Mouse (Mus musculus) liver, embryonic 12.5 days (tissue): ENCODE data around the gene Mrps18a. TPM values are rescaled to one million over a fixed set of nuclear protein-coding genes. Genes with fewer than 3 reads are reported as not detected.

ENCODE experiments used
- ATAC-seq: fragments of 200-750 bp; cut with Nextera tagmentation; 2 replicates; pipeline ENCODE4 v1.8.0; 2017; ENCODE audit warnings: moderate number of reproducible peaks, mild to moderate bottlenecking, moderate library complexity
- H3K27ac ChIP-seq: fragments of 300-500 bp; sonication (generic); 2 replicates; pipeline ENCODE4 v1.5.1; 2016; ENCODE audit warnings: mild to moderate bottlenecking
- H3K27me3 ChIP-seq: fragments of 300-500 bp; sonication (generic); replicated peaks from 2 replicates; pipeline ENCODE4 v1.6.1; 2016; ENCODE audit warnings: mild to moderate bottlenecking, moderate library complexity
- H3K36me3 ChIP-seq: fragments of 300-500 bp; sonication (generic); 2 replicates; pipeline ENCODE4 v1.6.1; 2016; ENCODE audit warnings: mild to moderate bottlenecking, moderate library complexity
- H3K4me1 ChIP-seq: fragments of 300-500 bp; sonication (generic); 2 replicates; pipeline ENCODE4 v1.6.1; 2016
- H3K4me2 ChIP-seq: fragments of 300-500 bp; sonication (generic); 2 replicates; pipeline ENCODE4 v1.6.1; 2016; ENCODE audit warnings: mild to moderate bottlenecking, moderate library complexity
- H3K4me3 ChIP-seq: fragments of 300-500 bp; sonication (generic); 2 replicates; pipeline ENCODE4 v1.5.1; 2016; ENCODE audit warnings: mild to moderate bottlenecking, moderate library complexity
- H3K9ac ChIP-seq: fragments of 300-500 bp; sonication (generic); 2 replicates; pipeline ENCODE4 v1.6.1; 2016; ENCODE audit warnings: mild to moderate bottlenecking, moderate library complexity
- H3K9me3 ChIP-seq: fragments of 300-500 bp; sonication (generic); replicated peaks from 2 replicates; pipeline ENCODE4 v1.6.1; 2016; ENCODE audit warnings: mild to moderate bottlenecking, moderate library complexity
- WGBS: fragments of 180-500 bp; shearing (Covaris S2); methylation state at CpG from one replicate; pipeline ENCODE4 v1.1.7; 2016; ENCODE audit not compliant: insufficient replicate concordance; 5-methylcytosine and 5-hydroxymethylcytosine counted together
- polyA plus RNA-seq: library from polyadenylated mRNA; unstranded; fragments of >200 nt; fragmentation: Nextera tagmentation; extraction: Ambion mirVana; gene quantifications from 2 replicates; pipeline ENCODE4 v1.2.1, GENCODE M21; 2016

The Mrps18a gene
- polyA plus RNA-seq, 1 experiment from 2014 or later: 110 TPM

- Histone ChIP-seq H3K36me3 (no peaks in the 10 kb centered on the region), H3K27ac (no peak overlapping the region), H3K4me2 (no peak overlapping the region), H3K9me3 (no peaks in the 10 kb centered on the region), H3K4me1 (peaks cover 18% of the 10 kb centered on the region), H3K4me3 (no peak overlapping the region), H3K27me3 (peaks cover 3% of the 10 kb centered on the region), H3K9ac (no peak overlapping the region)
- ATAC-seq: no peak
- 58% methylated on average over 2 of the region's 2 CpGs for WGBS
Measured at GRCm38 (mm10) chr17:46079037-46079436, 31.7 kb upstream of the Mrps18a start.

- Histone ChIP-seq H3K4me3 (no peak overlapping the region), H3K9ac (no peak overlapping the region), H3K9me3 (no peaks in the 10 kb centered on the region), H3K27ac (no peak overlapping the region), H3K27me3 (peaks cover 8% of the 10 kb centered on the region), H3K36me3 (no peaks in the 10 kb centered on the region), H3K4me2 (no peak overlapping the region), H3K4me1 (peaks cover 12% of the 10 kb centered on the region; the same call in 1 of the 2 replicates)
- 63% methylated on average over 7 of the region's 7 CpGs for WGBS
- ATAC-seq: no peak
Measured at GRCm38 (mm10) chr17:46080388-46080787, 30.4 kb upstream of the Mrps18a start.

- Histone ChIP-seq H3K4me2 (no peak overlapping the region), H3K36me3 (no peaks in the 10 kb centered on the region), H3K9me3 (no peaks in the 10 kb centered on the region), H3K4me3 (no peak overlapping the region), H3K27me3 (peaks cover 8% of the 10 kb centered on the region), H3K27ac (no peak overlapping the region), H3K4me1 (peaks cover 12% of the 10 kb centered on the region; the same call in 1 of the 2 replicates), H3K9ac (no peak overlapping the region)
- WGBS: 43% methylated on average over 5 of the region's 5 CpGs
- peak; percentile 30; the same call in 1 of the 2 replicates for ATAC-seq
Measured at GRCm38 (mm10) chr17:46081042-46081441, 29.7 kb upstream of the Mrps18a start.

- Histone ChIP-seq H3K4me1 (peaks cover 18% of the 10 kb centered on the region; the same call in 1 of the 2 replicates), H3K27ac (no peak overlapping the region), H3K27me3 (peaks cover 8% of the 10 kb centered on the region), H3K4me3 (no peak overlapping the region), H3K36me3 (no peaks in the 10 kb centered on the region), H3K4me2 (no peak overlapping the region), H3K9me3 (no peaks in the 10 kb centered on the region), H3K9ac (no peak overlapping the region)
- no peak for ATAC-seq
- WGBS: 40% methylated on average over 7 of the region's 7 CpGs
Measured at GRCm38 (mm10) chr17:46081657-46082056, 29.1 kb upstream of the Mrps18a start.

GRCm38 (mm10) chr17:46083381-46083780 is 27.4 kb upstream of the Mrps18a start:
- ATAC-seq: no peak
- 58% methylated on average over 3 of the region's 3 CpGs for WGBS
- Histone ChIP-seq H3K9me3 (no peaks in the 10 kb centered on the region), H3K9ac (no peak overlapping the region), H3K4me3 (no peak overlapping the region), H3K27me3 (peaks cover 8% of the 10 kb centered on the region), H3K4me1 (peaks cover 21% of the 10 kb centered on the region; the same call in 1 of the 2 replicates), H3K36me3 (no peaks in the 10 kb centered on the region), H3K4me2 (no peak overlapping the region), H3K27ac (no peak overlapping the region)

- H3K4me3 ChIP-seq: no peak overlapping the region
- WGBS: 18% methylated on average over 10 of the region's 10 CpGs
- H3K9ac ChIP-seq: no peak overlapping the region
- ATAC-seq: peak; percentile 51; the same call in 1 of the 2 replicates
- peaks cover 8% of the 10 kb centered on the region for H3K27me3 ChIP-seq
- H3K4me2 ChIP-seq: peak overlapping the region; percentile 37
- peaks cover 21% of the 10 kb centered on the region; the same call in 1 of the 2 replicates for H3K4me1 ChIP-seq
- no peaks in the 10 kb centered on the region for H3K9me3 ChIP-seq
- H3K27ac ChIP-seq: peak overlapping the region; percentile 49; the same call in 1 of the 2 replicates
- no peaks in the 10 kb centered on the region for H3K36me3 ChIP-seq
Measured at GRCm38 (mm10) chr17:46084091-46084501, 26.7 kb upstream of the Mrps18a start.

- H3K9me3 ChIP-seq: no peaks in the 10 kb centered on the region
Measured at GRCm38 (mm10) chr17:46086341-46086870, 24.4 kb upstream of the Mrps18a start.

GRCm38 (mm10) chr17:46091351-46091750 is 19.4 kb upstream of the Mrps18a start:
- H3K36me3 ChIP-seq: no peaks in the 10 kb centered on the region
- no peak overlapping the region for H3K4me3 ChIP-seq
- 68% methylated on average over 1 of the region's 1 CpGs for WGBS
- H3K9me3 ChIP-seq: no peaks in the 10 kb centered on the region
- no peak overlapping the region for H3K4me2 ChIP-seq
- ATAC-seq: no peak
- peaks cover 6% of the 10 kb centered on the region; the same call in 1 of the 2 replicates for H3K4me1 ChIP-seq
- H3K27ac ChIP-seq: no peak overlapping the region
- peaks cover 21% of the 10 kb centered on the region for H3K27me3 ChIP-seq
- no peak overlapping the region for H3K9ac ChIP-seq

More at GRCm38 (mm10) chr17:46086341-46086870, 24.4 kb upstream of the Mrps18a start:
- Histone ChIP-seq H3K4me1 (peaks cover 21% of the 10 kb centered on the region; the same call in 1 of the 2 replicates), H3K27me3 (peaks cover 8% of the 10 kb centered on the region), H3K4me2 (no peak overlapping the region), H3K27ac (no peak overlapping the region), H3K36me3 (no peaks in the 10 kb centered on the region), H3K4me3 (no peak overlapping the region), H3K9ac (no peak overlapping the region)
- 48% methylated on average over 17 of the region's 17 CpGs for WGBS
- no peak for ATAC-seq

- Histone ChIP-seq H3K27ac (no peak overlapping the region), H3K4me3 (no peak overlapping the region), H3K36me3 (no peaks in the 10 kb centered on the region), H3K4me1 (peaks cover under 1% of the 10 kb centered on the region; the same call in 1 of the 2 replicates), H3K27me3 (peaks cover 27% of the 10 kb centered on the region), H3K4me2 (no peak overlapping the region), H3K9me3 (no peaks in the 10 kb centered on the region), H3K9ac (no peak overlapping the region)
- no peak for ATAC-seq
- WGBS: 75% methylated on average over 14 of the region's 14 CpGs
Measured at GRCm38 (mm10) chr17:46091899-46092298, 18.9 kb upstream of the Mrps18a start.

- no peak overlapping the region for H3K4me3 ChIP-seq
- H3K4me1 ChIP-seq: 0 out of 2 replicates have a peak, but pooled peaks cover 7% of the 10 kb centered on the region
- peaks cover 23% of the 10 kb centered on the region for H3K27me3 ChIP-seq
- WGBS: 46% methylated on average over 8 of the region's 8 CpGs
- no peak overlapping the region for H3K4me2 ChIP-seq
- no peaks in the 10 kb centered on the region for H3K9me3 ChIP-seq
- no peak overlapping the region for H3K27ac ChIP-seq
- H3K9ac ChIP-seq: no peak overlapping the region
- ATAC-seq: no peak
- no peaks in the 10 kb centered on the region for H3K36me3 ChIP-seq
Measured at GRCm38 (mm10) chr17:46098525-46098924, 12.3 kb upstream of the Mrps18a start.

GRCm38 (mm10) chr17:46101906-46102305 is 8.9 kb upstream of the Mrps18a start:
- Histone ChIP-seq H3K9me3 (no peaks in the 10 kb centered on the region), H3K4me1 (0 out of 2 replicates have a peak, but pooled peaks cover 7% of the 10 kb centered on the region), H3K27ac (no peak overlapping the region), H3K27me3 (peaks cover 10% of the 10 kb centered on the region; the same call in 1 of the 2 replicates), H3K9ac (no peak overlapping the region), H3K4me3 (no peak overlapping the region), H3K36me3 (no peaks in the 10 kb centered on the region), H3K4me2 (no peak overlapping the region)
- 77% methylated on average over 9 of the region's 9 CpGs for WGBS
- no peak for ATAC-seq

GRCm38 (mm10) chr17:46102608-46103159 is 8.1 kb upstream of the Mrps18a start:
- no peak overlapping the region for H3K27ac ChIP-seq
- H3K9ac ChIP-seq: no peak overlapping the region
- H3K9me3 ChIP-seq: no peaks in the 10 kb centered on the region
- H3K4me2 ChIP-seq: no peak overlapping the region
- WGBS: 73% methylated on average over 8 of the region's 8 CpGs
- ATAC-seq: no peak
- no peak overlapping the region for H3K4me3 ChIP-seq
- 0 out of 2 replicates have a peak, but pooled peaks cover 9% of the 10 kb centered on the region for H3K27me3 ChIP-seq
- 0 out of 2 replicates have a peak, but pooled peaks cover 7% of the 10 kb centered on the region for H3K4me1 ChIP-seq
- no peaks in the 10 kb centered on the region for H3K36me3 ChIP-seq
